Mouse (Mus musculus) left cerebral cortex, adult 2 months (tissue): ENCODE results near the gene Ypel3. TPM values are rescaled to one million over a fixed set of nuclear protein-coding genes. Genes with fewer than 3 reads are reported as not detected.

ENCODE experiments used
- DNase-seq, 2 experiments: peaks; one replicate each; pipeline ENCODE4 v3.0.0; 2021 to 2022; ENCODE audit warnings: low spot score in 2 of 2, mixed read lengths in 1 of 2; ENCODE audit errors: extremely low spot score in 1 of 2
- H3K27ac ChIP-seq: fragments of 200-600 bp; 2 replicates; pipeline ENCODE4 v1.8.1; 2022
- H3K4me3 ChIP-seq: fragments of 200-600 bp; 2 replicates; pipeline ENCODE4 v1.8.1; 2022
- CTCF ChIP-seq: fragments of 200-600 bp; IDR thresholded peaks from 2 replicates; pipeline ENCODE4 v1.8.1; 2022; ENCODE audit warnings: antibody characterized with exemption, mild to moderate bottlenecking, moderate library complexity
- intact Hi-C: fragments of 180-260 bp; cut with DNase I; formaldehyde crosslinking; loops from one replicate; pipeline ENCODE4 v1.15.1; 2025
- total RNA-seq, 2 experiments: library from RNA; stranded (reverse); gene quantifications; 2 replicates each; pipeline ENCODE4 v1.2.3; 2021

Gene Ypel3
- total RNA-seq, 2 experiments from 2014 or later, result 312 to 323 TPM

- Histone ChIP-seq H3K27ac (no peak overlapping the region), H3K4me3 (no peak overlapping the region)
- no peak for TF ChIP-seq CTCF
- intact Hi-C loops, result no loop called here
- DNase-seq, result no peak
Measured at GRCm38 (mm10) chr7:126802134-126802889, 25.6 kb downstream of the Ypel3 start.

DNA sequence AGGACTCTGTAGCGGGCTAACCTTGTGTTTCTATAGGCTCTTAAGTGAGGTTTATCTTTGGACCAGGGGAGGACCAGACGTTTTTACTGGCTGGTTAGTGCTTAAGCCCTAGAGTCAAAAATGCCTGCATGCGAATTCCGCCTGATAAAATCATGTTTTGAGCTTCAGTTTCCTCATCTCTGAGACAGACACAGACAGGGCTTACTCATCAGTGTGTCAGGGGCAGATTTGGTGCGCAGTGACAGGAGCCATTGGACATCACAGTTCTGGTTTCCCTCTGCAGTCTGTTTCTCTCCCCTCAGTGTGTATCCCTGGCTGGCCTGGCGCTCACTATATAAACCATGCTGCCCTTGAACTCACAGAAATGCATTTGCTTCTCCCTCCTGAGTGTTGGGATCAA, 26.4 kb downstream of the Ypel3 start:
- Histone ChIP-seq H3K27ac (no peak overlapping the region), H3K4me3 (no peak overlapping the region)
- intact Hi-C loops, result no loop called here
- no peak for TF ChIP-seq CTCF
- no peak for DNase-seq

GRCm38 (mm10) chr7:126803751-126804150, 27.0 kb downstream of the Ypel3 start:
- Histone ChIP-seq H3K4me3 (no peak overlapping the region), H3K27ac (no peak overlapping the region)
- TF ChIP-seq CTCF, result no peak
- intact Hi-C loops, result no loop called here
- DNase-seq, result no peak

DNA sequence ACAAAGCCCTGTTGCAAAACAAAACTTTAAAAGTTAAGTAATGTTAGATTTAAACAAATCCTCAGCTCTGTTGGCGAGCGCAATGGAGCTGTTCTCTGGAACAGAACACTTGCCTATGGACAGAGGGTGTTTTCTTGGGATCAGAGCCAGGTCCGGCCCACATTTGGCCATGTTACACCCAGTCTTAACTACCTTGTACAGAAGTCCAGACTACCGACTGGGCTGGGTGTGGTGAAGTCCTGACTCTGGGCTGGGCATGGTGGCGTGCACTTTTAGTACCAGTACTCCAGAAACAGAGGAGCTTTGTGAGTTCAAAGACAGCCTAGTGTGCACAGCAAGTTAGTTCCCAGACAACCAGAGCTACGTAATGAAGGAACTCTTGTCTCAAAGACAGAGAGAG, 30.2 kb downstream of the Ypel3 start:
- intact Hi-C loops, result no loop called here
- DNase-seq, result no peak
- TF ChIP-seq CTCF, result no peak
- no peak overlapping the region for H3K27ac ChIP-seq
- H3K4me3 ChIP-seq, result no peak overlapping the region

DNA sequence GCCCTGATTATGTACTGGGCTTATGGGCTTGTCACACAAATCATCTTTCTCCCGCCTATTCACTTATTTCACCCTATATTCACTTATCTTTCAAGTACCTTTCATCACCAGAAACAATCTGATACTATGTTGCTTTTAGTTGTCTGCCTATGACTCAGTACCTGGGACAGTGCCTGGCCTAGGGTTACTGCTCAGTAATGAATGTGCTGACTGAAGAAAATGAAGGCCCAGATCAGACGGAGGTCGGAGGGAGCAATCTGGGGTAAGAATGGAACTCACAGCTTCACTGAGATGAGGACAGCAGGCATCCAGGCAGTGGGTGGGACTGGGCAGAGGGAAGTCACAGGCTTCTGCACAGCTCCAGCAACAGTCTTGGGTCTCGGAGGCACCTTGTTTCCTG, 30.6 kb downstream of the Ypel3 start:
- Histone ChIP-seq H3K4me3 (no peak overlapping the region), H3K27ac (no peak overlapping the region)
- intact Hi-C loops, result no loop called here
- DNase-seq, result no peak
- no peak for TF ChIP-seq CTCF

GRCm38 (mm10) chr7:126808703-126809455, 32.1 kb downstream of the Ypel3 start:
- peak overlapping the region; percentile 56 for H3K27ac ChIP-seq
- intact Hi-C loops, result no loop called here
- DNase-seq, result peak; percentile 90 to 92
- peak overlapping the region; percentile 57 for H3K4me3 ChIP-seq
- TF ChIP-seq CTCF, result no peak; the same call in 1 of the 2 replicates

- TF ChIP-seq CTCF, result no peak
- DNase-seq, result no peak
- intact Hi-C loops, result no loop called here
- H3K27ac ChIP-seq, result no peak overlapping the region; the same call in 1 of the 2 replicates
- H3K4me3 ChIP-seq, result no peak overlapping the region; the same call in 1 of the 2 replicates
Measured at GRCm38 (mm10) chr7:126809723-126810369, 33.1 kb downstream of the Ypel3 start.

DNA sequence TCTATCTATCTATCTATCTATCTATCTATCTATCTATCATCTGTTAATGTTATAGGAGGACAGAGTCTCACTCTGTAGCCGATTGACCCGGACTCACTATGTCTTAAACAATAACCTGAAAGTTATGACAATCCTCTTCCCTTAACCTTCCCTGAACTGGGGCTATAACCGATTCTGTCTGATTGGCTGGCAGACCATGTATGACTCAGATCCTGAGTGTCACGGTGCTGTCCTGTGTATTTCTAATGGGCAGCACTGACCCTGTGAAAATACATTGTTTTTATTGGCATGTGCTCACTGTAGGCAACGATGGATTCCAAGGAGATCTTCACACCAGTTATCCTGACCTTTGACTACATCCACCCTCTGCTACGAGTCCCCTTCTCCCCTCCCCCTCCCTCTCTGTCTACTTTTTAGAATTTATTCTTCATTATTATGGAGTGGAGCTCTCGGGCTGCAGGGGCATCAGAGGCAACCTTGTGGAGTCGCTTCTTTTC, 39.0 kb downstream of the Ypel3 start:
- no peak overlapping the region for H3K4me3 ChIP-seq
- DNase-seq, result no peak
- no peak overlapping the region for H3K27ac ChIP-seq
- TF ChIP-seq CTCF, result no peak
- intact Hi-C loops, result no loop called here

DNA sequence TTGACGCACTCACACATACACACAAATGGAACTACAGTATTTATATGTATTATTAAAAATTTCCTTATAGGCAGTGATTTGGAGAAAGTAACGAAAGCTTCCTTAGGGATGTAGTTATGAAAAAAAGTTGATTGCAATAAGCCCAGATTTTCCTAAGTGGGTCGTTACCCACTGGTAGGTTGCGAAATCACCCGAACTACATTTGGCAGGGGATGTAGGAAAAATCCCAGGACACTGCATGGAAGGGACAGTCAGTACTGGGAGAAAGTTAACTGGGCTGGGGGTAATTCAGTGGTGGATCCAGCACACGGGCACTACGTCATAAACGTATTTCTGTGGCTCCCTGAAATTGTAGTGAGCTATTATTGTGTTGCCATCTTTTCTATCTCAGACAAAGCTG, 39.7 kb downstream of the Ypel3 start:
- no peak for TF ChIP-seq CTCF
- Histone ChIP-seq H3K27ac (no peak overlapping the region), H3K4me3 (no peak overlapping the region)
- DNase-seq, result no peak
- intact Hi-C loops, result no loop called here

DNA sequence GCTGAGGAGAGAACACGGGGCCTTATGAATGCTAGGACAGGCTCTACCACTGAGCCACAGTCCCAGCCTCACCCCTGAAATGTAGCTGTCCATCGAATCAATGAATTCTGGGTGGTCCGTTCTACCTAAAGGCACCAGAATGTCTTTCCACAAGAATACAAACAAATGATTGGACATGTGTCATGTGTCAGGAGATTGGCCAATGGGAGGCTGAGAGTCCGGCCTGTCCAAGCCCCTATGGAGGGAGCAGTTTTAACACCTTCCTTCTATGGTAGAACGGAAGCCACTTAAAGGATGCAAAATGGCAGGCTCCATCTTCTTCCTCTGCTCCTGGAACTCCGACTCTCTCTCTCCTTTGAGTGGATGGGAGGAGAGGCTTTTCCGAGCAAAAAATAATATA, 40.8 kb downstream of the Ypel3 start:
- no peak overlapping the region for H3K27ac ChIP-seq
- H3K4me3 ChIP-seq, result no peak overlapping the region
- TF ChIP-seq CTCF, result no peak
- intact Hi-C loops, result no loop called here
- no peak for DNase-seq

DNA sequence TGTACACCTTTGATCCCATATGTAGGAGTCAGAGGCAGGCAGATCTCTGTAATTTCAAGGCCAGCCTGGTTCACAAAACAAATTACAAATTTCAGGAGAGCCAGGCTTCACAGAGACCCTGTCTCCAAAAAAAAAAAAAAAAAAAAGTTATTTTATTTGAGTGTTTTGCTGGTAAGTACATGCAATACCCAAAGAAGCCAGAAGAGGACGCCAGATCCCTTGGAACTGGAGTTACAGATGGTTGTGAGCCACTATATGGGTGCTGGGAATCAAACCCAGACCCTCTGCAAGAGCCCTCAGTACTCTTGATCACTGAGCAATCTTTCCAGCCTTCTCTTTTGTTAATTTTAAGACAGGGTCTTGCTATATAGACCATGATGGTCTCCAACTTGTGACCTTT, 42.1 kb downstream of the Ypel3 start:
- Histone ChIP-seq H3K27ac (no peak overlapping the region), H3K4me3 (no peak overlapping the region)
- intact Hi-C loops, result no loop called here
- no peak for DNase-seq
- TF ChIP-seq CTCF, result peak; percentile 23
